Mouse (Mus musculus) kidney, postnatal 14 days (tissue): ENCODE results near the gene Kcnab3.

Experiments
- DNase-seq: peaks from one replicate; pipeline ENCODE4 v3.0.0; 2022; ENCODE audit warnings: mixed read lengths

Gene Kcnab3

GRCm38 (mm10) chr11:69332713-69333253 lies 6.7 kb downstream of the Kcnab3 start:
- no peak for DNase-seq

- no peak for DNase-seq
Measured at GRCm38 (mm10) chr11:69333922-69334321, 7.9 kb downstream of the Kcnab3 start.

GRCm38 (mm10) chr11:69334796-69335195 lies 8.7 kb downstream of the Kcnab3 start:
- no peak for DNase-seq

GRCm38 (mm10) chr11:69340161-69341131 lies 14.4 kb downstream of the Kcnab3 start, which contains the start of gene Rnf227:
Gene Rnf227 (plus strand): TSS chr11:69340461.
- peak; percentile 80 for DNase-seq

GRCm38 (mm10) chr11:69346441-69346840 lies 20.4 kb downstream of the Kcnab3 start:
- DNase-seq = no peak

GRCm38 (mm10) chr11:69356544-69356943 lies 30.5 kb downstream of the Kcnab3 start:
- DNase-seq = no peak

- DNase-seq = no peak
Measured at GRCm38 (mm10) chr11:69357690-69358089, 31.6 kb downstream of the Kcnab3 start.

GRCm38 (mm10) chr11:69362021-69362420 lies 36.0 kb downstream of the Kcnab3 start:
- DNase-seq = no peak

- peak; percentile 27 for DNase-seq
Measured at GRCm38 (mm10) chr11:69362479-69362878, 36.4 kb downstream of the Kcnab3 start.

- peak; percentile 65 for DNase-seq
Measured at GRCm38 (mm10) chr11:69364376-69364775, 38.3 kb downstream of the Kcnab3 start.

GRCm38 (mm10) chr11:69364910-69365309 lies 38.9 kb downstream of the Kcnab3 start:
- peak; percentile 96 for DNase-seq

GRCm38 (mm10) chr11:69365722-69366121 lies 39.7 kb downstream of the Kcnab3 start:
- no peak for DNase-seq

- peak; percentile 99 for DNase-seq
Measured at GRCm38 (mm10) chr11:69366157-69366854, 40.2 kb downstream of the Kcnab3 start.

GRCm38 (mm10) chr11:69366855-69367615 lies 41.0 kb downstream of the Kcnab3 start:
- peak; percentile 30 for DNase-seq

GRCm38 (mm10) chr11:69367616-69368355 lies 41.7 kb downstream of the Kcnab3 start:
- DNase-seq = no peak

- DNase-seq = peak; percentile 74
Measured at GRCm38 (mm10) chr11:69368356-69369214, 42.5 kb downstream of the Kcnab3 start.

GRCm38 (mm10) chr11:69369215-69369989 lies 43.3 kb downstream of the Kcnab3 start, which contains the start of gene Chd3:
Gene Chd3 (minus strand): TSS chr11:69369406.
- DNase-seq = peak; percentile 19

- no peak for DNase-seq
Measured at GRCm38 (mm10) chr11:69369990-69370816, 44.1 kb downstream of the Kcnab3 start.

GRCm38 (mm10) chr11:69370817-69371215 lies 44.8 kb downstream of the Kcnab3 start:
- no peak for DNase-seq
